Mouse (Mus musculus) spleen, adult 2 months (tissue): Measurements from ENCODE around the gene Sema4b.

Experiments
- CTCF ChIP-seq: fragments of 200-500 bp; IDR thresholded peaks from 2 replicates; pipeline ENCODE4 v1.5.1; 2011; ENCODE audit warnings: mild to moderate bottlenecking, inconsistent platforms; ENCODE audit not compliant: insufficient read depth, insufficient read length, insufficient replicate concordance; ENCODE audit errors: extremely low read depth
- POLR2A ChIP-seq: fragments of 200-500 bp; IDR thresholded peaks from 2 replicates; pipeline ENCODE4 v1.6.1; 2011; ENCODE audit warnings: low read depth, low read length, inconsistent platforms

GRCm38 (mm10) chr7:80188579-80189125 lies 2.0 kb downstream of the Sema4b start:
- no peak for TF ChIP-seq POLR2A
- TF ChIP-seq CTCF: no peak
